8 mouse cellular contexts compared by ENCODE assay signal in genomic region chr2:164997721-164998428, GRCm38 (mm10). TPM values are rescaled to one million over a fixed set of nuclear protein-coding genes. Genes with fewer than 3 reads are reported as not detected.
A peak's percentile ranks its signal among the peaks of the same experiment; 100 is the strongest.
DNase-seq lines count a peak whose midpoint lies in the region; ATAC-seq lines count a peak whose summit lies in the region.

No protein-coding gene starts in this region.

- peaks cover 18% of the 10 kb centered on the region for H3K4me1 ChIP-seq in heart, embryonic 10.5 days
- peaks cover 17% of the 10 kb centered on the region for H3K4me1 ChIP-seq in lung, embryonic 16.5 days (replicated peaks; ENCODE audit: control insufficient read depth, insufficient read depth, low read length)
- H3K4me1 ChIP-seq in stomach, embryonic 16.5 days (ENCODE audit: control insufficient read depth, insufficient read depth, low read length), result peaks cover 16% of the 10 kb centered on the region

- 1% methylated on average over 52 of the region's 52 CpGs for WGBS in heart, embryonic 10.5 days
- WGBS in lung, embryonic 16.5 days, result under 1% methylated on average over 39 of the region's 52 CpGs
- WGBS in stomach, embryonic 16.5 days, result under 1% methylated on average over 52 of the region's 52 CpGs

- H3K4me2 ChIP-seq in lung, embryonic 16.5 days (ENCODE audit: low read depth, low read length), result peak overlapping the region; percentile 66
- peak overlapping the region; percentile 62 for H3K4me2 ChIP-seq in stomach, embryonic 16.5 days (ENCODE audit: low read depth, low read length)

- H3K27ac ChIP-seq in heart, embryonic 10.5 days, result no peak overlapping the region; the same call in 1 of the 2 replicates
- H3K27ac ChIP-seq in lung, embryonic 16.5 days (ENCODE audit: low read length), result no peak overlapping the region
- H3K27ac ChIP-seq in stomach, embryonic 16.5 days (ENCODE audit: low read length), result no peak overlapping the region

- H3K27me3 ChIP-seq in heart, embryonic 10.5 days (ENCODE audit: insufficient read depth, poor library complexity, severe bottlenecking), result peaks cover 78% of the 10 kb centered on the region
- peaks cover 11% of the 10 kb centered on the region for H3K27me3 ChIP-seq in lung, embryonic 16.5 days (ENCODE audit: control insufficient read depth, insufficient read depth, low read depth, low read length)
- H3K27me3 ChIP-seq in stomach, embryonic 16.5 days (ENCODE audit: control insufficient read depth, insufficient read depth, low read length), result peaks cover 29% of the 10 kb centered on the region

- DNase-seq in cerebellum, adult 11-12 months, result peak; percentile 57
- DNase-seq in cerebellum, adult 8-10 months, result no peak
- peak; percentile 57 for DNase-seq in cerebellum, adult 9-11 months
- DNase-seq in heart, embryonic 10.5 days (ENCODE audit: low spot score), result no peak
- peak; percentile 22 to 41 for DNase-seq in kidney, adult 8-10 months
- no peak for DNase-seq in spleen, adult 18-20 months

- H3K9ac ChIP-seq in lung, embryonic 16.5 days (ENCODE audit: low read length), result peak overlapping the region; percentile 57
- H3K9ac ChIP-seq in stomach, embryonic 16.5 days (ENCODE audit: low read length), result peak overlapping the region; percentile 15

- ATAC-seq in lung, embryonic 16.5 days (ENCODE audit: low read depth), result peak; percentile 51; the same call in 1 of the 2 replicates
- ATAC-seq in stomach, embryonic 16.5 days (ENCODE audit: insufficient read depth, low FRiP score), result 0 out of 2 replicates have a peak, but pooled peaks have one; percentile 20

- no peaks in the 10 kb centered on the region for H3K9me3 ChIP-seq in heart, embryonic 10.5 days
- no peaks in the 10 kb centered on the region for H3K9me3 ChIP-seq in lung, embryonic 16.5 days (ENCODE audit: control insufficient read depth, low read length)
- H3K9me3 ChIP-seq in stomach, embryonic 16.5 days (replicated peaks; ENCODE audit: control insufficient read depth, low read length), result no peaks in the 10 kb centered on the region

- H3K36me3 ChIP-seq in heart, embryonic 10.5 days, result peaks cover 44% of the 10 kb centered on the region
- peaks cover 18% of the 10 kb centered on the region for H3K36me3 ChIP-seq in lung, embryonic 16.5 days (ENCODE audit: control insufficient read depth, insufficient read depth, low read length)
- H3K36me3 ChIP-seq in stomach, embryonic 16.5 days (ENCODE audit: control insufficient read depth, insufficient read depth, low read length), result peaks cover 4% of the 10 kb centered on the region

- H3K4me3 ChIP-seq in heart, embryonic 10.5 days, result peak overlapping the region; percentile 58
- H3K4me3 ChIP-seq in lung, embryonic 16.5 days (ENCODE audit: low read length), result peak overlapping the region; percentile 42
- H3K4me3 ChIP-seq in stomach, embryonic 16.5 days (replicated peaks; ENCODE audit: low read length), result peak overlapping the region; percentile 39

RNA-seq across cellular contexts. Expression of gene Ncoa5, which starts 36.8 kb away (rescaled TPM):
- 52.8 and 64.2 TPM in 2 replicates for polyA plus RNA-seq in heart, embryonic 10.5 days (2016; fragmentation: Nextera tagmentation; extraction: Ambion mirVana)
- polyA plus RNA-seq in lung, embryonic 16.5 days (2015; fragmentation: Nextera tagmentation; extraction: Ambion mirVana), result 64.3 and 64.4 TPM in 2 replicates
- polyA plus RNA-seq in stomach, embryonic 16.5 days (2015; fragmentation: Nextera tagmentation; extraction: Ambion mirVana), result 49.5 and 49.9 TPM in 2 replicates

RNA-seq across cellular contexts. Expression of gene Slc12a5, which starts 37.3 kb away (rescaled TPM):
- polyA plus RNA-seq in heart, embryonic 10.5 days (2016; fragmentation: Nextera tagmentation; extraction: Ambion mirVana), result 0.74 and 0.92 TPM in 2 replicates
- 0.47 and 0.53 TPM in 2 replicates for polyA plus RNA-seq in lung, embryonic 16.5 days (2015; fragmentation: Nextera tagmentation; extraction: Ambion mirVana)
- 0.26 and 0.46 TPM in 2 replicates for polyA plus RNA-seq in stomach, embryonic 16.5 days (2015; fragmentation: Nextera tagmentation; extraction: Ambion mirVana)

RNA-seq across cellular contexts. Expression of gene Mmp9, which starts 57.3 kb away (rescaled TPM):
- 0.53 and 1.1 TPM in 2 replicates for polyA plus RNA-seq in heart, embryonic 10.5 days (2016; fragmentation: Nextera tagmentation; extraction: Ambion mirVana)
- 2.0 and 7.8 TPM in 2 replicates for polyA plus RNA-seq in lung, embryonic 16.5 days (2015; fragmentation: Nextera tagmentation; extraction: Ambion mirVana)
- 5.4 and 5.5 TPM in 2 replicates for polyA plus RNA-seq in stomach, embryonic 16.5 days (2015; fragmentation: Nextera tagmentation; extraction: Ambion mirVana)

RNA-seq across cellular contexts. Expression of gene Cd40, which starts 57.6 kb away (rescaled TPM):
- 7.8 and 11.9 TPM in 2 replicates for polyA plus RNA-seq in heart, embryonic 10.5 days (2016; fragmentation: Nextera tagmentation; extraction: Ambion mirVana)
- 41.7 and 41.9 TPM in 2 replicates for polyA plus RNA-seq in lung, embryonic 16.5 days (2015; fragmentation: Nextera tagmentation; extraction: Ambion mirVana)
- polyA plus RNA-seq in stomach, embryonic 16.5 days (2015; fragmentation: Nextera tagmentation; extraction: Ambion mirVana), result 7.0 and 7.5 TPM in 2 replicates

Comparison
In these comparisons a context has a peak if more than half of its experiments do, and no peak if none do; other contexts are left out.
1. DNase-seq: peak in cerebellum, adult 11-12 months (single experiment), cerebellum, adult 9-11 months (single experiment) and kidney, adult 8-10 months (2 of 2); none in cerebellum, adult 8-10 months (single experiment), heart, embryonic 10.5 days (single experiment) and spleen, adult 18-20 months (0 of 2).
2. Peak in every context shown above with its lines, with median percentiles within 50 percentile points of each other: H3K4me3 ChIP-seq.